Mouse (Mus musculus) layer of hippocampus, postnatal 10 days (tissue): ENCODE measurements at regions not wholly inside any gene's neighbourhood (a gene's known extent, or its start where the extent isn't known, plus 50 kb on each side); places are given as distances from the start of the nearest gene placed in this dataset.

Experiments used
- DNase-seq, 2 experiments: peaks; one replicate each; pipeline ENCODE4 v3.0.0; 2021; ENCODE audit warnings: low spot score in 2 of 2

- DNase-seq: no peak
Observed at GRCm38 (mm10) chr16:62498761-62499160, 287.9 kb downstream of the Nsun3 start.

DNA sequence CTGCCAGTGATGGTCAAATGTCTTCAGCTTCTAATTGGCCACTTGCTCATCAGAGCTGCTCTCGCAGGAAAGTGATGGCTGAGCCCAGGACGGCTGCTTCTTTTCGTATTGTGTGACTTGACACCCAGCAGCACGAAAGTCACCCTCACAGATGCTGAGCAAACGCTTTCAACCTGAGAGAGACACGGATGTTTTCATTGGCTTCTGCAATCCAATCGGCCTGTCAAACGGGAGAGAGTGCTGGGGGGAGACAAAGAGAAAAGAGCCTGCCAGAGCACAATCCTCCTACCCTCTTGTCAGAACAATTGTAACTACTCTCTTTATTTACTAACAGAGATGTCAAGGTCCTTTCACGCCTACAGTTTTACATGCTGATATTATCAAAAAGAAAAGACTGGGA lies 289.9 kb downstream of the Nsun3 start:
- no peak for DNase-seq

DNA sequence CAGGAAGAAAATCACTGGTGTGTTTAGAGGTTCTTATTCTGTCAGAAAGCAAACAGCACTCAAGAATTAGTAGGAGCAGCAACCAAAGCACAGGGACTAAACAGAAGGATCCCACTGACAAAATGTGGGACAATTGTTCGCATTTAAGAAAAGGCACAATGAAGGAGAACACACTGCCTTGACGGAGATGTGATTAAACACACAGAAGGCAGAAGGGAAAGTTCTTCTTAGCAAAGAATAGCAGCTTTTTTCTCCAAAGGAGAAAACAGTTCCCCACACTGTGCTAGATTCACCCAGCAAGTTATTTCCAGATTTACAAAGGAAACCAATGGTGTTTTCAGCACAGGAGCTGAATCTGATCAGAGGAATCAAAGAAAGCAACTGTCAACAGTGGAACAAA lies 316.5 kb downstream of the Nsun3 start:
- no peak for DNase-seq

- DNase-seq: no peak
Observed at GRCm38 (mm10) chr16:62469286-62469685, 317.3 kb downstream of the Nsun3 start.

GRCm38 (mm10) chr16:62468846-62469245 lies 317.8 kb downstream of the Nsun3 start:
- DNase-seq: no peak

- no peak for DNase-seq
Observed at GRCm38 (mm10) chr16:62459949-62460551, 326.6 kb downstream of the Nsun3 start.

DNA sequence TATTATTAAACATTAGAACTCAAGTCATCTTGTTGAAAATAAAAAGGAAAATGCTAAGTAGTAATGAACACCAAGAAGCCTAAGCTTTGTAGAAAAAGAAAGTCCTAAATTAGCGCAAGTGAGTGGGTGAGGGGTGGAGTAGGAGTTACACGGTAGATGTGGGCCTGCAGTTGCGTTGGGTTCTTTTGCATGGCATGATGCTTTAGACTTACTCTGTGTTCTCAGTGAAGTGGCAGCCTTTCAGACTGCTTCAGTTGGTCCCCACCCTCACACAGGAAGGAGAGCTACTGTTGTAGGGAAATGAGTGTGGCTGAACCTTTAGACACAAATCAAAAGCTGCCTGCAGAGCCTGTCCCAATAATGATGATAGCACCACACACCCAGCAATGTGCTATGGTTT lies 336.9 kb downstream of the Nsun3 start:
- no peak for DNase-seq

DNA sequence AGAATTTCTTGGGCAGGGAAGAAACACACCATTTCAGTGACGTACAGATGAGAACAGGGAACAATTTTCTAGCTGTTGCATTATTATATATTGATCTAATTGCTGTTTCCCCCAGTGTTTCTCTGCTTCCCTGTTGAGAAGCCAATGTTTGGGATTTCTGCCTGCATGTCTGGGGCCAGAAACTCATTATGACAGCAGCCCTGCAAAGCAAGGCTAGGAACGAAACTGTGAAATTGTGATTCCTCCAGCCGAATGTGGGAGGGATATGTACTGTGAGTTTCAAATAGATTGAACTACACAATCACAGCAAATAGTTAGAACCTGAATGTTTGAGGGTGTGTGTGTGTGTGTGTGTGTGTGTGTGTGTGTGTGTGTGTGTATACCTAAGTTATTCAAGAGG lies 339.2 kb downstream of the Nsun3 start:
- DNase-seq: no peak

DNA sequence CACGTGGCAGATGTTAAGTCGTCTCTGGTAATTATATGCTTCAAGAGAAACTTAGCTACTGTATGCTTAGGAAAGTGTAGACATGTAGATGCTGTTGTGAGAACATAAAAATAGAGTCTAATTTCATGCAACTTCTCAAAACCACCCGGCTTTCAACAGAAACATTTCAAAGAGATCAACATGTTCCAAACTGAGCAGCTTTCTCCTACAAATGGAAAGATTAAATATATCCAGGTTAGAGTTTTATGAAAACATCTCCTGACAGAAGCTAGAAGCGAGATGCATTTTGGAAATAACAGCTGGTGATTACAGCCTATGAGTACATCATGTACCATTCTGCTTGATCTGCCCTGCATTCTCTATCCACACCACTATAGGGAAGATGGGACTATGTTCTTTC lies 345.4 kb downstream of the Nsun3 start:
- no peak for DNase-seq

DNA sequence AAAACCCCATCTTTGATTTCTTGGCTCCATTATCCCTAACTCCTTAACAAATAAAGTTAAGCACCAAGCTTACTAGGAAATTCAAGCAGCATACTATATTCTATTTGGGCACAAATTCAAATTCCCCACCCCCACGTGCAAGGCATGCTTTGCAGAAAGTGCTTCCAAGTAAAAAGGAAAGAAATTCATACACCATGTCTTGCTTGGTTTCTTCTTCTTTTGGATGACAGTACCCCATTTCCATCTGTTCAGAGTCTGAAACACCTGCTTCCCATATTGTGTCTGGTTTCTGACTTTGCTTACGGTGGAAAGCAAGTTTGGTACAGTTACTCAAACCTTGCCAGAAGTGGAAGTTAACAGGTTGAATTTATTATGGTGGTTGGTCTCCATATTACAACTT lies 353.5 kb downstream of the Nsun3 start:
- DNase-seq: no peak

DNA sequence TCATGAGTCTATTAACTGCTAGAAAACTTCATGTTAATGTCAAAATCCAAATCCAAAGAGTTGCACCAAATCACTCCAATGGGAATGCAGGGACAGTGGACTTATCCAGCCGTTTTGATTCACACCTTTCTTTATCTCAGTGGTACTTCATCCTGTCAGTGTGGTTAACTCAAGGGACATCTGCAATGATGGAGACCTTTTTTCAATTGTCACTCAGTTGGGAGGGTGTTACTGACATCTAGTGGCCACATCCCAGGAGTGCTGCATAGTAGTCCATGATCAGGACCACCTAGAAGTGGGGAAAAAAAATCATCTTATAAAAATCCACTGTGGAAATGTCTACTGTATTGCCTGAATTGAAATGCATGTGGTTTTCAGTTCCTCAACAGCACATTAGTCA lies 372.1 kb downstream of the Nsun3 start:
- peak; percentile 39 to 58 for DNase-seq

DNA sequence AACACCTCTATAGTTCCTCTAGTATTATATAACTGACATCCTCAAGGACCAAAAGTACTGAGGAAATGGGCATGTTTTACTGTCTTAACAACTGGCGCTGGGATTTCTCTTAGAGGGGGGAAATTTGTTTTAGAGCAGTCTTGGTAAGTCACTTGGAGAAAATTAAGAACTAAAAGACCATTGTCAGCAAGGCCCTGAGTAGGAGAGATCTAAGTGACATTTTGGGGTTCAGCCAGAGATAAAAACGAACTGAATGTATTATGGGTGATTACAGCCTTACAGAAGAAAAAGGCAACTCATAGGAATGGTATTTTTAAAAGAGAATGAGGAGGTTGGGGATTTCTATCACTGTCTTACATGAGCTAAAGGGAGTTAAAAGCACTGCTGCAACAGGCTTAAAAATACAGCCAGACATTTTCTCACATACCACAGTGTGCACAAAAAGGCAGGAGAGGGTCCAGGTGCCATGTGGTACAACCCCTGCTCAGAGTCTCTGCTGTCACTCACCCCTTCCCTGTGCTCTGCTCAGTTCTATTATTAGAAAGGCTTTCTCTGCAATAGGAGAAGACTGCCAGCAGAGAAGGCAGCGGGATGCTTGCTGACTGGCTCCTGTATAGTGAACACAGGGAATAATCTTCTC lies 379.0 kb downstream of the Nsun3 start:
- DNase-seq: peak in 1 of 2 experiments; percentile 14

- no peak for DNase-seq
Observed at GRCm38 (mm10) chr16:62406458-62406857, 380.2 kb downstream of the Nsun3 start.

- DNase-seq: no peak
Observed at GRCm38 (mm10) chr16:62357279-62357678, 429.3 kb downstream of the Nsun3 start.

- DNase-seq: no peak
Observed at GRCm38 (mm10) chr16:62356349-62356748, 430.3 kb downstream of the Nsun3 start.

DNA sequence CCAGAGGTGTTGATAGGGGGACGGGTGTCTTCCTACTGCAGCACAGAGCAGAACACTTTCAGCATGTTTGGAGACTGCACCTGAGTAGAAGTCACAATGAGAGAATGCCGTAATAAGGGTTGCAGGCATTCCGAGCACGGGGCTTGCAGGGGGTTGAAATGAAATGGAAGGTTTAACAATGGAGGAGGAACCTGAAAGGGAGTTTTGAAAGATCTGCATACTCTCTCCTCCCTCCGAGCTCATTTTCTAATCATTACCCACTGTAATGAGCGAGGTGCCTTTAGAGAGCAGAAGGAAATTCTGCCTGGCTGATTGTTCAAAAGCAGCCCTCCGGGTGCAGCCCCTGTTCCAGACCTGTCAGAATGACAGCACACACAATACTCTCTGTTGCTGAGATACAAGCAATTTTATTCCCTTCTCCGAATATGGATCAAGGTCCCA lies 430.8 kb downstream of the Nsun3 start:
- DNase-seq: no peak

DNA sequence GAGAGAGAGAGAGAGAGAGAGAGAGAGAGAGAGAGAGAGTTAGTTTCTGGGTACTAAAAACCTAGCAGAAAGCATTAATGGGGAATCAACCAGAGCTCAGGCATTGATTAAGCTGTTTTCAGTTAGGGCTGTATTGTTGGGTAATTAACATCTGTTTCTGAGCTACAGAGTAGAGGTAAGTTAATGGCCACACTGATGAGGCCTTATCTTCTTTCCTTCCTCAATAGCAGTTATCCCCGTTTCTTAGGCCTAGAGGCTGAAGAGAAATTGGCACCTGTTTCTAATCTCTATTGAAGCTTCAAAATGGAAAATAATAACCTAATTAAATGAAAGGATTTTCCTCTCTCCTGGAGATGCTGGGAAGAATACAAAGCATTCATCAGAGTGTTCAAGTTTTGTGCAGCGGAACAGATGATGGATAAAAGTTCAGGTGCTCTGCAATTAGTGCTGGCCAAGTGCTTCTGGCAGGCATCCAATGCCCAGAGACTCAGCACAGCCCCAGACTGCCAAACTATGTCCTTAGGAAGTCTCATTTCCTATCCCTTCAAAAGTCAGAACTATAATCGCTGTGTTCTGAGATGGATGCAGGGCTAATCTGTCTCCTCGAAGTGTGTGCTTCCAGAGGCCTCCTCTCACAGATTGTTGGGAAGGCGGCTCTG lies 459.1 kb downstream of the Nsun3 start:
- no peak for DNase-seq

DNA sequence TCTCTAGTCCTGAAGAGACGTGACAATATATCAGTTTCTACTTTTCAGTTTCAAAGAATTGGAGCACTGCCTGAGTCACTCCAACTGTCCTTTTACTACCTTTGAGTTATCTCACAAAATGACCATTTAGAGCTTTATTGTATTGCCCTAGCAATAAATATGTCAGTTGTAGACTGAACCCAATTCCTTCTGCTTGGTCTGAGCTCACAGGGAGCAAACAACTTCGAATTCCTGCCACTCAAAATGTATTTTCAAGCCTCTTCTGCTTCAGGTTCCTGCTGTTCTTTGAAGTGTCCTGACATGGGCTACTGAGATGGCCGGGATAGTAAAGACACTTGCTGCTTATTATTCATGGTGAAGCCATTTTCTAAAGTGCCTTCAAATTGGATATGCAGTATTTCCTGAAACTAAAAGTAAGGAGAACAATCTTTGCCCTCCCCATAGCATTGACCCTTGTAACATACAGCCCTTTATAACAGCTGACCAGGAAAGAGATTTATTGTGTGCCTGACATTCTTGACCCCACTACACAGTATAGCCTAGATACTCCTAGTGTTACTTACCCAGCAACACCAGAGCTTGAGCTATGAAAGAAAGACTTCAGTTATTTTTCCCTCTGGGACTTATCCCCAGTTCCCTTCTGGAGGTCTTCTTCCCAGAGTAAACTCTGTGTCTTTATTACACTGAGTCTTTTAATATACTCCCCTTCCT lies 460.9 kb downstream of the Nsun3 start:
- DNase-seq: no peak

GRCm38 (mm10) chr16:62322809-62323208 lies 463.8 kb downstream of the Nsun3 start:
- DNase-seq: no peak

DNA sequence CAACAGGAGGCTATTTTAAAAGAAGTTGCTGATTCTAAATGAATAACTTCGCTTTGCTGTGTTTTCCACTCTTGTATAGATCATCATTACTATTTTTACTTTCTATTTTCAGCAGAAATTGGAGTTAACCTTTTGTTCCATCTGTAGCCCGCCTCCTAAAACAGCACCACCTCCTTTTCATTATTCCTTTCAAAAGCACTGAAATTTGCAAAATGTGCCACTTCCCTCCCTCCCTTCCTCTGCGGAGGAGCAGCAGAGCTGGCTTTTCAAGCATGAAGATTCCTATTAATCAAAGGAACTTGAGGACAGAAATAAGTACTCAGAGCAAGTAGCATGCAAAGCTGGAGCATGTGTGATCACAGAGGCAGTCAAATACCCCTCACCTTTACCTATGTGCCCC lies 497.7 kb downstream of the Nsun3 start:
- peak in 1 of 2 experiments; percentile 13 for DNase-seq
